Mouse (Mus musculus): ENCODE results near the gene Slc25a5. TPM values are rescaled to one million over a fixed set of nuclear protein-coding genes. Genes with fewer than 3 reads are reported as not detected.
A peak's percentile ranks its signal among the peaks of the same experiment; 100 is the strongest.

Gene Slc25a5
- polyA plus RNA-seq, 1 experiment from 2014 or later, result 587 TPM

- Histone ChIP-seq H3K4me2 (ENCODE audit: low read depth, low read length) (no peak overlapping the region), H3K4me1 (ENCODE audit: control insufficient read depth, insufficient read depth, low read length) (no peaks in the 10 kb centered on the region), H3K9me3 (replicated peaks; ENCODE audit: control insufficient read depth, low read length) (no peaks in the 10 kb centered on the region), H3K4me3 (ENCODE audit: low read depth, low read length) (no peak overlapping the region), H3K9ac (replicated peaks; ENCODE audit: low read length) (no peak overlapping the region), H3K27ac (replicated peaks; ENCODE audit: low read depth, low read length) (no peak overlapping the region), H3K27me3 (ENCODE audit: control insufficient read depth, insufficient read depth, low read length) (no peaks in the 10 kb centered on the region), H3K36me3 (replicated peaks; ENCODE audit: control insufficient read depth, insufficient read depth, low read depth, low read length) (no peaks in the 10 kb centered on the region)
- DNase-seq (ENCODE audit: low spot score) (no peak), ATAC-seq (replicated peaks; ENCODE audit: insufficient number of reproducible peaks, low FRiP score, low TSS enrichment, low read depth) (no peak)
- 53% methylated on average over 5 of the region's 5 CpGs for WGBS
Measured at GRCm38 (mm10) chrX:36805466-36806235, 10.2 kb downstream of the Slc25a5 start.

GRCm38 (mm10) chrX:36807360-36808317 lies 12.2 kb downstream of the Slc25a5 start:
- Histone ChIP-seq H3K4me1 (ENCODE audit: control insufficient read depth, insufficient read depth, low read length) (no peaks in the 10 kb centered on the region), H3K9ac (replicated peaks; ENCODE audit: low read length) (peak overlapping the region; percentile 18; the same call in 1 of the 2 replicates)
- 16% methylated on average over 41 of the region's 45 CpGs for WGBS

GRCm38 (mm10) chrX:36808318-36808683 lies 12.8 kb downstream of the Slc25a5 start:
- Histone ChIP-seq H3K4me2 (ENCODE audit: low read depth, low read length) (no peak overlapping the region), H3K36me3 (replicated peaks; ENCODE audit: control insufficient read depth, insufficient read depth, low read depth, low read length) (no peaks in the 10 kb centered on the region), H3K27me3 (ENCODE audit: control insufficient read depth, insufficient read depth, low read length) (no peaks in the 10 kb centered on the region), H3K9me3 (replicated peaks; ENCODE audit: control insufficient read depth, low read length) (no peaks in the 10 kb centered on the region), H3K4me1 (ENCODE audit: control insufficient read depth, insufficient read depth, low read length) (no peaks in the 10 kb centered on the region), H3K9ac (replicated peaks; ENCODE audit: low read length) (no peak overlapping the region), H3K4me3 (ENCODE audit: low read depth, low read length) (no peak overlapping the region), H3K27ac (replicated peaks; ENCODE audit: low read depth, low read length) (no peak overlapping the region)
- WGBS, result 76% methylated on average over 6 of the region's 6 CpGs
- ATAC-seq (replicated peaks; ENCODE audit: insufficient number of reproducible peaks, low FRiP score, low TSS enrichment, low read depth) (no peak; the same call in 1 of the 2 replicates), DNase-seq (ENCODE audit: low spot score) (no peak)

More at GRCm38 (mm10) chrX:36807360-36808317, 12.2 kb downstream of the Slc25a5 start:
- H3K27me3 ChIP-seq (ENCODE audit: control insufficient read depth, insufficient read depth, low read length), result no peaks in the 10 kb centered on the region
- peak overlapping the region; percentile 48 for H3K4me2 ChIP-seq (ENCODE audit: low read depth, low read length)
- peak overlapping the region; percentile 18 for H3K4me3 ChIP-seq (ENCODE audit: low read depth, low read length)
- ATAC-seq (replicated peaks; ENCODE audit: insufficient number of reproducible peaks, low FRiP score, low TSS enrichment, low read depth) (peak; percentile 90), DNase-seq (ENCODE audit: low spot score) (peak; percentile 84)
- no peaks in the 10 kb centered on the region for H3K9me3 ChIP-seq (replicated peaks; ENCODE audit: control insufficient read depth, low read length)
- H3K27ac ChIP-seq (replicated peaks; ENCODE audit: low read depth, low read length), result peak overlapping the region; percentile 7; the same call in 1 of the 2 replicates
- H3K36me3 ChIP-seq (replicated peaks; ENCODE audit: control insufficient read depth, insufficient read depth, low read depth, low read length), result no peaks in the 10 kb centered on the region

GRCm38 (mm10) chrX:36811377-36811776 lies 15.9 kb downstream of the Slc25a5 start:
- Histone ChIP-seq H3K27ac (replicated peaks; ENCODE audit: low read depth, low read length) (no peak overlapping the region), H3K4me3 (ENCODE audit: low read depth, low read length) (no peak overlapping the region), H3K36me3 (replicated peaks; ENCODE audit: control insufficient read depth, insufficient read depth, low read depth, low read length) (no peaks in the 10 kb centered on the region), H3K4me2 (ENCODE audit: low read depth, low read length) (no peak overlapping the region), H3K9me3 (replicated peaks; ENCODE audit: control insufficient read depth, low read length) (no peaks in the 10 kb centered on the region), H3K27me3 (ENCODE audit: control insufficient read depth, insufficient read depth, low read length) (no peaks in the 10 kb centered on the region), H3K9ac (replicated peaks; ENCODE audit: low read length) (no peak overlapping the region), H3K4me1 (ENCODE audit: control insufficient read depth, insufficient read depth, low read length) (no peaks in the 10 kb centered on the region)
- peak; percentile 45 for DNase-seq (ENCODE audit: low spot score)
- no peak for ATAC-seq (replicated peaks; ENCODE audit: insufficient number of reproducible peaks, low FRiP score, low TSS enrichment, low read depth)
- WGBS, result 51% methylated on average over 5 of the region's 5 CpGs

- H3K27ac ChIP-seq (replicated peaks; ENCODE audit: low read depth, low read length), result no peak overlapping the region
- H3K36me3 ChIP-seq (replicated peaks; ENCODE audit: control insufficient read depth, insufficient read depth, low read depth, low read length), result no peaks in the 10 kb centered on the region
- H3K4me3 ChIP-seq (ENCODE audit: low read depth, low read length), result no peak overlapping the region
- no peak for ATAC-seq (replicated peaks; ENCODE audit: insufficient number of reproducible peaks, low FRiP score, low TSS enrichment, low read depth)
- DNase-seq (ENCODE audit: low spot score), result no peak
- WGBS, result 83% methylated on average over 8 of the region's 8 CpGs
- no peaks in the 10 kb centered on the region for H3K9me3 ChIP-seq (replicated peaks; ENCODE audit: control insufficient read depth, low read length)
- H3K9ac ChIP-seq (replicated peaks; ENCODE audit: low read length), result no peak overlapping the region
- H3K27me3 ChIP-seq (ENCODE audit: control insufficient read depth, insufficient read depth, low read length), result no peaks in the 10 kb centered on the region
- no peak overlapping the region for H3K4me2 ChIP-seq (ENCODE audit: low read depth, low read length)
- H3K4me1 ChIP-seq (ENCODE audit: control insufficient read depth, insufficient read depth, low read length), result no peaks in the 10 kb centered on the region
Measured at GRCm38 (mm10) chrX:36814161-36814836, 18.8 kb downstream of the Slc25a5 start.

GRCm38 (mm10) chrX:36815022-36815421 lies 19.6 kb downstream of the Slc25a5 start:
- H3K27me3 ChIP-seq (ENCODE audit: control insufficient read depth, insufficient read depth, low read length), result no peaks in the 10 kb centered on the region
- no peaks in the 10 kb centered on the region for H3K36me3 ChIP-seq (replicated peaks; ENCODE audit: control insufficient read depth, insufficient read depth, low read depth, low read length)
- no peak overlapping the region for H3K27ac ChIP-seq (replicated peaks; ENCODE audit: low read depth, low read length)
- H3K9ac ChIP-seq (replicated peaks; ENCODE audit: low read length), result no peak overlapping the region
- no peak overlapping the region for H3K4me2 ChIP-seq (ENCODE audit: low read depth, low read length)
- DNase-seq (ENCODE audit: low spot score) (no peak), ATAC-seq (replicated peaks; ENCODE audit: insufficient number of reproducible peaks, low FRiP score, low TSS enrichment, low read depth) (no peak)
- no peaks in the 10 kb centered on the region for H3K9me3 ChIP-seq (replicated peaks; ENCODE audit: control insufficient read depth, low read length)
- WGBS, result 77% methylated on average over 4 of the region's 4 CpGs
- H3K4me1 ChIP-seq (ENCODE audit: control insufficient read depth, insufficient read depth, low read length), result no peaks in the 10 kb centered on the region
- H3K4me3 ChIP-seq (ENCODE audit: low read depth, low read length), result no peak overlapping the region

GRCm38 (mm10) chrX:36815439-36815838 lies 20.0 kb downstream of the Slc25a5 start:
- Histone ChIP-seq H3K4me1 (ENCODE audit: control insufficient read depth, insufficient read depth, low read length) (no peaks in the 10 kb centered on the region), H3K9ac (replicated peaks; ENCODE audit: low read length) (no peak overlapping the region), H3K27me3 (ENCODE audit: control insufficient read depth, insufficient read depth, low read length) (no peaks in the 10 kb centered on the region), H3K4me2 (ENCODE audit: low read depth, low read length) (no peak overlapping the region), H3K36me3 (replicated peaks; ENCODE audit: control insufficient read depth, insufficient read depth, low read depth, low read length) (no peaks in the 10 kb centered on the region), H3K4me3 (ENCODE audit: low read depth, low read length) (no peak overlapping the region), H3K9me3 (replicated peaks; ENCODE audit: control insufficient read depth, low read length) (no peaks in the 10 kb centered on the region), H3K27ac (replicated peaks; ENCODE audit: low read depth, low read length) (no peak overlapping the region)
- 80% methylated on average over 3 of the region's 4 CpGs for WGBS
- DNase-seq (ENCODE audit: low spot score), result no peak
- ATAC-seq (replicated peaks; ENCODE audit: insufficient number of reproducible peaks, low FRiP score, low TSS enrichment, low read depth), result no peak

Data from embryonic facial prominence, embryonic 11.5 days (tissue).